Mouse (Mus musculus) thymus, postnatal 36 days (tissue): ENCODE results near the gene Itprid1.

Source experiments
- DNase-seq, 2 experiments: peaks; one replicate each; pipeline ENCODE4 v3.0.0; 2022; ENCODE audit warnings: mixed read lengths in 2 of 2

Gene Itprid1

DNA sequence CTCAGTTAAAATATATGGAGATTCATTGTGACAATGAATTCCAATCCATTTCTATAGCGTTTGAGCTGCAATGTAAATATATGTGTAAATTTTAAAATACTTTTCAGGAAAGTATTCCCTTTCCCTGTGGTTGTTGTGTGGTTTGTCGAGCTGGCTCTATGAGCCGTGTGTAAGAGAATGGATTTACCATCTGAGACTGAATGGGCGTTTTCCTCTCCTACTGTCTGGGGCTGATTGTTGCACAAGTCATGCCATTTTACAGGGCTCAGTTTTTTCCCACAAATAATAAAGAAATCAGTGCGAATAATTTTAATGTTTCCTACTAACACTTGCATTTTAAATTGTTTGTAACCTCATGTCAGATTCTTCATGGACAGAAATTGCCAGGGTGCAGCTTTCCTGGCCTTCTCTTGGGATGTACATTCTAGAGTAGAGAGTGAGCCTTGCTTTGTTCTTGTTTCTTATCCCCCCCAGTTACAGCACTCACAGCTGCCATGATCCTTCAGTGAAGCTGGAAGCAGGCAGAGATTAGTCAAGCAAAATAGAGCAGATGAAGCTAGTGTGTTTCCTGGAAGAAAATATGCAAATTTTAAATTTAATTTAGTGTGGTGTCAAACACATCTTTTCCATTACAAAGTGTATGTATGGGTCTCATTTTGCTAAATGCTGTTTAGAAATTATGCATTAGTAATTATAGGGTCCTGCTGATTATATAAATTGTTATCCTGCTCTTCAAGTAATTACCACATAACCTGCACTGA lies 65.1 kb downstream of the Itprid1 start:
- DNase-seq: no peak

DNA sequence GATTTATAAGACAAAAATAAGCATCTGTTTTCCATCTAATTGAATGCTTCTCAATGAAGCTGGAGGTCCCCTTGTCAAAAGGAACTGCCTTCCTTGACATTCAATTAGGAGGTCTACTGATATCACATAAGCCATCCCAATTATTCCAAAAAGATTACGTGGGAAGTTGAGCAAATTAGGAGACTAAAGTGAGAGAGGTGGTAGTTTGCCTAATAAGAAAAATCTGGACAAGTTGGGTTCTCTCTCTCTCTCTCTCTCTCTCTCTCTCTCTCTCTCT lies 65.6 kb downstream of the Itprid1 start:
- no peak for DNase-seq

DNA sequence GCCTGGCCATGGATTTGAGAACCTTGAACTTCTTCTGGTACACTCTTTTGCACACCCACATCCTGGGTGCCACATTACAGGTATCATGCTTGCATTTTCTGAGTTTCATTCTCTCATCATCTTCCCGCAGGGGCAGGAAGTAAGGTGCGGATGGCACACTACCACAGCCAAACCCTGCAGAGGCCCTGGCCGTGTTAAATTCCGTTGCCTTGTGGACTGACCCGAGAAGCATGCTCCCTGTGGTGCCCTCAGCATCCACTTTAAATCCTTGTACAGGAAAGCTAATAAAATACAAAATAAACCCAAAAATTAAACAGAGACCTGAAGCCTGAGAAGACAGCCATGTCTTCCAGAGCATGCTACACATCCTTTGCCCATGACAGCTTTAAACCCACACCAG lies 82.5 kb downstream of the Itprid1 start:
- no peak for DNase-seq

DNA sequence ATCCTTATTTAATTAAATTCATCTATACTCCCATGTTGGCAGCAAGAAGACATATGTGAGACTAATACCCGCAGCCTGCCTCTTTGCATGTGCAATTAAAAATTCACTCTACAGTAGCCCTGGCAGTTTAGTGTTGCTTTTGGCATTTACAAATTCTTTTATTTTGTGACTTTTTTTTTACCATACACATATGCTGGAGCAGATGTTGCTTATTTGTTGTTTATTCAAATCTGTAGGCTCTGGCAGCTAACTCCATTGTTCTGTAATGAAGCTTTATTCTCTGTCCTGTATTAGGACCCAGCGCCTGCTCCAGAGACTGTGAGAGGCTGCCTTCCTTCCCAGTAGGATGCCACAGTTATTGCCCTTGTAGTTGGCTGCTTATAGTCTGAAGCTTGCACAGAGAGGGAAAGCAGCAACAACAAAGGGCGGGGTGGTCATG lies 83.6 kb downstream of the Itprid1 start:
- no peak for DNase-seq

DNA sequence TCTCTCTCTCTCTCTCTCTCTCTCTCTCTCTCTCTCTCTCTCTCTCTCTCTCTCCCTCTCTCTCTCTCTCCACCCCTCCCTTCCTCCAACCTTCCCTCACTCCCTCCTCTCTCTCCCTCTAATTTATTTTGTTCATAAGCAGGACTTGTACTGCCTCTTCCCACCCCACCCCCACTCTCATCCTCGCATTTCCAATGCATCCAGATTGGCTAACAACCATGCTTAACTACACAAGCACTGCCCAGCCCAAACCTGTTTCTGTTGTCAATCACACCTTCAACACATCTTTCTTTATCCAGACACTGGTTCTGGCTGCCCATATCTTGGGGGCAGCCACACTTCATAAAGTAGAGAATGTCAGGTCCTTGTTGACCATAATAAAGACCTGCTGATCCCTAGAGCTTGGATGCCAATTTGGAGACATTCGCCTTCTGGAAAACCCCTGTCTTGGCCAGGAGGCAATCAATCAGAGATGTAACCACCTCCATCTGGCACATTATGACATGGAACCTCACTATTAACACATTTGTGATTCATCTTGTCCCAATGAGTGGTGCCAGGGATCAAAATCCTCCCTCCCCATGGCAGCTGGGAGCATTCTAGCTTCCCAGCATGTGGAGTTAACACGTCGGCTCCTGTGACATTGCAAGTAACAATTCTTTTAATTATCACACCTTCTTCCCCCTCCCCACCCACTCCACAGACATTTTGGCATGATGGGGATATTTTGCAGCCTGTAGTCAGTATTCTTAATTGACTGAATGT lies 84.4 kb downstream of the Itprid1 start:
- DNase-seq: no peak

DNA sequence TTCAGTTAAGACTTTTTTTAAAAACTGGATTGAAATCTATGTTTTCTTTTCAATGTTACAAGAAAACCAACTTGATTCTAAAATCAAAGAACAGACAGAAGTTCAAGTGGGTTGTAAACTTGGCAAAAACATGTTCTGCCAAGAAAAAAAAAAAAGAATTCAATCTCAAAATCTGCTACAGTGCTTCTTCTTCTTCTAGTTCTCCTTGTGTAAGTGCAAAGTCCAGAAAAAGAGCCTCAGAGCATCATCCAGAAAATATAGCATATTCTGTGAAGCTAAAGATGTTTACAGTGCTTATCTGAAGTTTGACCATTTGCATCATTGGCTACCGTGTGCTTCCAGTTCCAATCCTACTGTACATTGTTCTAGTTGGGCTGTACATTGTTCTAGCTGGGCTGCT lies 108.0 kb downstream of the Itprid1 start:
- no peak for DNase-seq

DNA sequence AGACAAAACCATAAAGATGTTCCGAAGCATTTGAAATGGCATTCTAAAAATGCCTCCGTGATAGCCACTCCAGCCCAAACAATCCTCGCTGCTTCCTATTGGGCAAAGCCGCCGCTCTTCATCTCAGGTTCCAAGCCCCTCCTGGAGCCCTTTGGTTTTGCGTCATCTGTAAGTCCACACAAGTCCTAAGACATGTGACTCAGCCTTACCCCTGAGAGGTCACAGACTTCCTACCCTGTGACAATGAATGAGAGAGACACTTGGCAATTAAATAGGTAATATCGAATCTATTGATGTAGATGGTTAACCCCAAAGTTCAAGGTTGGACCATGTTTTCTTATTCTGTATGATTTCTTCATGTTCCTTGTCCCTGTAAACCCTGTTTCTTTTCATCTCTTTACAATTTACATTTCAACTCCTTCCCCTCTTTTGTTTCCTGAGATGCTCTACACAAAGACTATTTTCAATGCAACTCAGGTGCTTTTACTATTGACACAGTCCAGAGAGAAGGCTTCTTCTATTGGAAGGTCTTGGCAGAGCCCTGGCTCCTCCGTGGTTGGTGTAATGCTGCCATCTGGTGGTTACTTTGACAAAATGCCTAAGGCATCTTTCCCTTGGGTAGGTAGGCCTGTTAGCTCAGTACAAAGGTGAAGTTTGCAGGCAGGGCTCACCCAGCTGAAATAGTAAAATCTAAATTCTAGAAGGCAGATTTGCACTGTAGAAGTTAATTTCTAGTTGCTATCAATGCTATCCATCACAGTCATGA lies 113.8 kb downstream of the Itprid1 start:
- DNase-seq: no peak

DNA sequence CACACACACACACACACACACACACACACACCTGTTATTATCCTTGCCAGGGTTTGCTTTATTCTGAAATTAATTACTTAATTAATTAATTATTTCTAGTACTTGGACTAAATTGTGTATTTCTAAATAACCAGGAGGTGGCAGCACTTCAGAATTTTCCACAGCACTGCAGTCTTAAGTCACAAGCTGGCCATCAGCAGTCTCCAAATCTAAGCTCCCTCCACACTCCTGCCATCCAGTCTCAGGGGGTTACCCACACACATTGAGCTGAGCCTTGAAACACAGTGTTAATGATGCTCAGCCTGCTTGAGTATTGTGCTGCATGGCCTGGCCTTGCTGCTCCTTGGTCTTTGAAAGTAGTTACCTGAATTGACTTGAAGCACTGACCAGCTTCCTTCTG lies 136.3 kb downstream of the Itprid1 start:
- DNase-seq: no peak

DNA sequence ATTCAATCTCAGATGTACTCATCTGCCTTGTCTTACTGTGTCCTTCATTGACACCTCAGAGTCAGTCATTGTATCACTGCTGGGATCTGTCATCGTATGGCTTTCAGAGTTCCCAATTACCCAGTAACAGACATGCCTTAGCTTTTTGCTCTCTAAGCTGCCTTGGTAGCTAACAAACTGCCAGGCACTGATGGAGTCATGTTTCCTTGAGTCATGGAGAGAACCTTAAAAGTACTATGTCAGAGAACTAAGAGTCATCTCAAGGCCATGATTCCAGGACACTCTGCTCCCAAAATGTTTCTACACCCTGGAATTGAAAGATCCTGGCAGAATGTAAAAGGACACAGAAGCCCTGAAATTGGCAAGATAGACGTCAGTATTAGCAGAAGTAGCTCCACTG lies 143.1 kb downstream of the Itprid1 start:
- no peak for DNase-seq

DNA sequence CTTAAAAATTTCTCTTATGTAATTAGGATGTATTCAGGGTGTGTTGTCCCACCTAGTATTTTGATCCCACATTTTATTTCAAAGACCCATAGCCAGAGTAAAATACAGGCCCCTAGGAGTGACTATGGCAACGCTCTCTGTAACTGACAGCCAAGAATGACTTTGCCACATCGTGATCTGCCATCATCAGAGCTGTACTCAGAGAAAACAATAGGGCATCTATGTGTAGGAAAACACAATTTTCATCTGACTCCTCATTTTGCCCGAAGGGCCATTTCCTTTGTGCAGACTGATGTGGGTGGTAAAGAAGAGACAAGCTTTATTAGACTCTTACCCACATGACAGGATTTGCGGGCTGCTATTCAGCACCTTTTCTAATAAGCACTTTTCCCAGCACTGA lies 172.0 kb downstream of the Itprid1 start:
- no peak for DNase-seq

DNA sequence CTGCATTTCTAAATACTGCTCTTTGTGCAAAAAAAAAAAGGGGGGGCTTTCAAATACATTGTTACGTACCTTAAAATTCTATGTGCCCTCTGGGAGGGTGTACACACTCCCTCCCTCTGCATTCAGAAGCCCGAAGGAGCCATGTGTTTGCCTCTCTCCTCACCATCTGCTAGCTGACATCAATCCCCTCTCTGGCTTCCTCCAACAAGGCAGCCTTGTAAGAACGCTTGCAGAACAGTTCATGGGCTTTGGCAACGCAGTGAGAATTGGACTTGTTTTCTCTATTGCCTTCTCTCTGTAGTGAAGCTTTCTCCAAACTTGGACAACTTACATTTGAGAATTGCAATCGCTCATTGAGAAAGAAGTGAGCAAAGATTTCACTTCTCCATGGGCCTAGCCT lies 175.7 kb downstream of the Itprid1 start:
- DNase-seq: no peak

DNA sequence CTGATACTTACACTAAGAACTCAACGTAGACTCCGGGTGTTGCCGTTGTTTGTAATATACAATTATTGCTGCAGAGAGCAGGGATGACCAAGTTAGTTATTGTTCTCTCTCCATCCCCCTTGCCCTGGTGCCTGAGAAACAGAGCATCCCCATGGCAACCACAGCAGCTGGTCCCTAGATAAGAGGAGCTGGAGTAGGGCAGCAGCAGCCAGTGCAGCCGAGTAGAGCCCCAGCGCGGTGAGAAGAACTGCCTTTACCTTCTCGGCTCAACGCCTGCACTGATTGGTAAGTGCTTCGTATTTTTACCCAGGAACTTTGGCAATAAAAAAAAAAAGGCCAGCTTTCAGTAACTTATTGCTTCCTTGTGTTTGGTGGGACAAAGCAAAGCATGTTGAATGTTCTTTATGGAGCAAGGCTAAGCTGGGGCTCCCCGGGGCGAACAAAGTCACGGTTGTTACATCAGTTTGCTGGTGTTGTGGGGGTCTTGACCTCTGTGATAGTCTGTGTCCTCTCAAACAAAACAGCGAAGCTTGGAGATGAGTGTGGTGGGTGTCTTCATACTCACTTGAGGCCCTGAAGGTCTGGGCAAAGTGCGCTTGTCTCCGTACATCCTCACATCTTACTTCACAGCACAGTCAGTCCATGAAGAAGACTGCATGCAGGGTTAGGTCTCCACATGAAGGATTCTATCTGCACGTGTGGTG lies 180.7 kb downstream of the Itprid1 start, which contains the start of gene Ppp1r17:
Gene Ppp1r17 (plus strand): TSS at position 207 of the 704 bp plus-strand sequence.
- no peak for DNase-seq

DNA sequence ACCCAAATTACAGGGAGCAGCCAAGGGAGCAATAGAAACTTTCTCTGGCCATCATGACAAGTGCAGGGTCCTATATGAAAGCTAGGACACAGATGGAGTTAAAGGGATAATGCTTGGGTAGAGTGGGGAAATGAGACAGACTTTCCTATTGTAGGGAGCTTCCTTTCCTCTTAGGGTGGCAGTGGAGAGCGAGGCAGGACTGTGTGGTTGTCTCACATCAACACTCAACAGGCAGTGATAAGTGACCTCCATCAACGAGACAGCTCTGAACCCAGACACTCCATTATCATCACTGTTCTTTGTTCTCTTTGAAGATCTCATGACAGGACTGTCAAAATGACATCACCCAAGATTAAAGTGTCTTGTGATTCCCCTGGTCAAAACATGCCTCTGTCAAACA lies 182.9 kb downstream of the Itprid1 start:
- no peak for DNase-seq

DNA sequence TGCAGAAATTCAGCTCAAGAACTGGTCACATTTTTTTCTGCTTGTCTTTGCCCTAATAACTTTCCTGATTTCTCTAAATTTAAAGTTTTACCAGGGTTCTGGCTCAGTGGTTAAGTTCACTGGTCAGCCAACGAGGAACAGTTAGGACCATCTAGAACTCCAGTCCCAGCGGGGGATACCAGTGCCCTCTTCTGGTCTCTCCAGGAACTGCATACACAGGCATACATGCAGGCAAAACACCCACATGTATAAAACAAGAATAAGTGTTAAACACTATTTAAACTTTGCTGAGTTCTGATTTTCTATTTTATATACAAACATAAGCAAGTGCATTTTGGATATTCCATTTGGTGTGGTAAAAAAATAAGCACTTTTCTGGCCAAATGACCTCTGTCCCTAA lies 188.8 kb downstream of the Itprid1 start:
- no peak for DNase-seq

DNA sequence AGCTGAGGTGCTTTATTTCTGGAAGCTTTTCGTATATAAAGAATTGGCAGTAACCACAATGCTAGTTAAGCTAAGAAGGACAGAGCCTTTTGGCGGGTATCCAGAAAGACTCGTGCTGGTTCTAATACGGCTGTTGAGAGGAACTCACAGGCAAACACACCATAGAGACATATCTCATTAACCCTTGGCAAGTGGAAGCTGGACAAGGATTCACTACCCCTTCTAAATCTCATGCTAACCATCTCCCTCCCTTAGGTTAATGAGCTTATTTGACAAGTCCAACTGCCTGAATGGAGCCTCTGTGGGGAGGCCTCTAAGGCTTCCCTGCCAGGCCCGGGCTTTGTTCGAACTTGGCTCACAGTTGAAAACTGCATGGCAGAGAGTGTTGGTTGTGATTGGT lies 190.6 kb downstream of the Itprid1 start:
- DNase-seq: no peak

DNA sequence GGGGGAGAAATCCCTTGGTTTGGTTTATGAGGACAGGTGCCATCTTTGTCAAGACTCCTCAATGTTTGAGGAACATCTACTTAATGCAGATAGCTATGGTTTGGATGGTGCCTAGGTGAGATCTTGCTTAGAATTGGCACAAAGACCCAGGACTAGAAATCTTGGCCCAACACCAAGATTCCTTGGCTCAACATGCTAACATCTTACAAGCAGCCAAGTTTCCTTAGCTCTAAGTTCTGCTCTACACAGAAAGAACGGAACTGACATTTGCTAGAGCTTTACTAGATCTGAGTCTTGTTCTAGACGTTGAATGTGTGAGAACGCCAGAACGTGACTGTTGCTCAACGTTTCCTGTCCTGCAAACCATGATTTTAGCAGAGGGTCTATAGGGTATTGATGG lies 191.3 kb downstream of the Itprid1 start:
- no peak for DNase-seq
